Mouse (Mus musculus) common myeloid progenitor, adult 5-6 weeks (primary cell): ENCODE results near the gene Hnrnpa2b1. TPM values are rescaled to one million over a fixed set of nuclear protein-coding genes. Genes with fewer than 3 reads are reported as not detected.

Experiments
- ATAC-seq: replicated peaks from 2 replicates; pipeline ENCODE4 v1.8.0; 2016; ENCODE audit warnings: low read depth, mild to moderate bottlenecking, moderate TSS enrichment, inconsistent platforms; ENCODE audit not compliant: poor library complexity, severe bottlenecking
- total RNA-seq: library from RNA; stranded (forward); fragments of 200-1000, 187-1606 nt; gene quantifications from 2 replicates; pipeline ENCODE4 v1.2.3, GENCODE M21; 2017

The Hnrnpa2b1 gene
- total RNA-seq, 1 experiment from 2014 or later: 1,806 TPM

GRCm38 (mm10) chr6:51423466-51424122, 46.1 kb downstream of the Hnrnpa2b1 start:
- no peak for ATAC-seq

GRCm38 (mm10) chr6:51417306-51417936, 52.3 kb downstream of the Hnrnpa2b1 start:
- ATAC-seq: no peak

- no peak for ATAC-seq
Observed at GRCm38 (mm10) chr6:51416433-51416832, 53.3 kb downstream of the Hnrnpa2b1 start.

Other genes with a start within 250 kb of the Hnrnpa2b1 start
- gene Nfe2l3, start 37.2 kb downstream of the Hnrnpa2b1 start, total RNA-seq: 0.87 and 0.96 TPM in 2 replicates
- 503 and 530 TPM in 2 replicates for gene Cbx3, start 466 bp upstream of the Hnrnpa2b1 start, total RNA-seq
- gene Snx10, start 54.0 kb upstream of the Hnrnpa2b1 start, total RNA-seq: 74.8 and 89.6 TPM in 2 replicates